Mouse (Mus musculus) myocyte (in vitro differentiated cells): ENCODE measurements around the gene Rnf103.
A peak's percentile ranks its signal among the peaks of the same experiment; 100 is the strongest.

Source experiments
- CEBPB ChIP-seq: IDR thresholded peaks from 2 replicates; pipeline ENCODE4 v1.6.1; 2011; ENCODE audit warnings: mild to moderate bottlenecking, moderate library complexity; ENCODE audit not compliant: poor library complexity, insufficient read depth, severe bottlenecking
- MAX ChIP-seq: IDR thresholded peaks from one replicate; pipeline ENCODE4 v1.6.1; 2011; ENCODE audit warnings: low read depth, mild to moderate bottlenecking, control low read depth
- MYOD1 ChIP-seq, 3 experiments: IDR thresholded peaks; one replicate each; pipeline ENCODE4 v1.6.1; 2011; ENCODE audit warnings: control low read depth in 2 of 3, low read depth in 2 of 3, mild to moderate bottlenecking in 2 of 3, moderate library complexity in 1 of 3; ENCODE audit not compliant: insufficient read length in 2 of 3, control insufficient read depth in 1 of 3
- MYOG ChIP-seq, 3 experiments: IDR thresholded peaks; one replicate each; pipeline ENCODE4 v1.6.1; 2011; ENCODE audit warnings: control low read depth in 2 of 3, low read depth in 2 of 3, mild to moderate bottlenecking in 2 of 3; ENCODE audit not compliant: insufficient read length in 2 of 3, control insufficient read depth in 1 of 3, insufficient read depth in 1 of 3
- POLR2A ChIP-seq: IDR thresholded peaks from one replicate; pipeline ENCODE4 v1.6.1; 2011; ENCODE audit warnings: low read depth, mild to moderate bottlenecking, control low read depth, moderate library complexity; ENCODE audit not compliant: insufficient read length
- POLR2AphosphoS2 ChIP-seq: IDR thresholded peaks from one replicate; pipeline ENCODE4 v1.6.1; 2011; ENCODE audit warnings: low read depth, control low read depth; ENCODE audit not compliant: insufficient read length
- TCF12 ChIP-seq: IDR thresholded peaks from one replicate; pipeline ENCODE4 v1.6.1; 2011; ENCODE audit warnings: mild to moderate bottlenecking, control low read depth; ENCODE audit not compliant: poor library complexity, insufficient read depth, severe bottlenecking
- USF1 ChIP-seq: IDR thresholded peaks from one replicate; pipeline ENCODE4 v1.6.1; 2011; ENCODE audit warnings: low read depth, mild to moderate bottlenecking, control low read depth, moderate library complexity

DNA sequence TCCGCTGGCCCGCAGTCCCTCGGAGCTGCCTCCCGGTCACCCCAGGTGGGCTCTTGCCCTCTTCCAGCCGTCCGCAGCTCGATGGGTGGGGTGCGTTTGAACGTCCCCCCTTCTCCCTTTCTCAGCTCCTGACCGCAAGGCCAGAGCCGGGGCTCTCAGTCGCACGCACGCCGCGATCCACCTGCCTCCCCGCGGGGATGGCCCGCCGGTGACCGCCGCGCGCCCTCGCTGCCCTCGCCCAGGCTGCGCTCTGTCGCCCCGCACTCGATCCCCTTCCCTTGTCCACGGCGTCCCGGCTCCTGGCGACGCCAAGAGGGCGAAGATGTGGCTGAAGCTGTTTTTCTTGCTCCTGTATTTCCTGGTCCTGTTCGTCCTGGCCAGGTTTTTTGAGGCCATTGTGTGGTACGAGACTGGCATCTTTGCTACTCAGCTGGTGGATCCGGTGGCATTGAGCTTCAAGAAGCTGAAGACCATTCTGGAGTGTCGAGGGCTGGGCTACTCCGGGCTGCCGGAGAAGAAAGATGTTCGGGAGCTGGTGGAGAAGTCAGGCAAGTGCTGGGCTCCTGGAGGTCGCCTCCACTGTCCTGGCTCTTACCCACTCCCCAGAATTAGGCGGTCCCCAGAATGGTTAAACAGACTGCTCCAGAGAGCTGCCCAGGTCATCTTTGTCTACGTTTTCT is 787 bp downstream of the Rnf103 start:
- TF ChIP-seq MAX (no peak), POLR2A (no peak), USF1 (no peak), MYOG (IDR thresholded peaks at IDR 0.05; ENCODE audit: control insufficient read depth in 1 of 3, insufficient read depth in 1 of 3, insufficient read length in 2 of 3, low read depth in 2 of 3) (peak in 1 of 3 experiments; percentile 18), POLR2AphosphoS2 (no peak), TCF12 (no peak), MYOD1 (IDR thresholded peaks at IDR 0.05; ENCODE audit: control insufficient read depth in 1 of 3, insufficient read length in 2 of 3, low read depth in 2 of 3) (peak in 2 of 3 experiments; percentile 24 to 38), CEBPB (no peak)
